Comparison of ENCODE assay signal across 8 mouse cellular contexts in the genomic region with DNA sequence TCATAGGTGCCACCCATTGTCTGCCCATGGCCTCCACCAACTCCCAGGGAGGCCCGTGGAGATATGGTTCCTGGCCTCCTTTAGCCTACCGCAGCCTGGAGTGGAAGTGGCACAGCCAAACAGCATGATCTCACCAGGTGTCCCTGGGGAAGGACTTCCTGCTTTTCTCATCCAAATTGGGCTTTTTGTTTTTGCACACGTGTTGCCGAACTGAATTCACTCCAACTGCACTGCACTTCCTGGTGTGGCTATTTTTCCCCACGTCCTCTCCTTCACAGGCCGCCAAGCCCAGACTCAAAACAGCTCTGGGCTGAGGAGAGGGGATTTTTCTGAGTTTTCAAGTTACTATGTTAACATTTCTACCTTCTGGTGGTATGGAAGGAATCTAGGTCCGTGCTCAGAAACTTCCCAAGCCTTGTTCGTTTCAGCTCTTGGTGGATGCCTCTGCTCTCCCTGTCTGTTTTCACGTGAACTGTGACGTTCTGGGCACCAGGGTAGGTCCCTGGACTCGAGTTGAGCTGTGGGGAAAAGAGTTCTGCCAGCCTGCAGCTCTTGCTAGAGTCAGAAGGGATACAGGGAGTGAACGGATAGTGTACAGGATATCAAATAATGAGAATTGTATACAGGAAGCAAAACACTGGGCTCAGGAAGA. TPM values are rescaled to one million over a fixed set of nuclear protein-coding genes. Genes with fewer than 3 reads are reported as not detected.
DNase-seq lines count a peak whose midpoint lies in the region; ATAC-seq and TF ChIP-seq lines count a peak whose summit lies in the region.

No protein-coding gene starts in this region.

- H3K4me3 ChIP-seq in heart, postnatal 0 days (ENCODE audit: low read depth, low read length) = no peak overlapping the region

- TF ChIP-seq CTCF in heart, postnatal 0 days (IDR thresholded peaks at IDR 0.05; ENCODE audit: low read depth) = no peak

- peak; percentile 56 for DNase-seq in adrenal gland, postnatal 10 days
- no peak for DNase-seq in adrenal gland, postnatal 4 days (ENCODE audit: low spot score in 2 of 2)
- peak; percentile 64 for DNase-seq in heart, postnatal 0 days (ENCODE audit: low spot score)
- DNase-seq in kidney, postnatal 36 days = peak; percentile 56 to 66
- DNase-seq in cerebellum, postnatal 14 days = no peak
- DNase-seq in left cerebral cortex, adult 11 months (ENCODE audit: low spot score) = no peak
- no peak for DNase-seq in thymus, postnatal 0 days (ENCODE audit: low spot score)

- H3K27me3 ChIP-seq in heart, postnatal 0 days (ENCODE audit: control insufficient read depth, insufficient read depth, low read length) = no peaks in the 10 kb centered on the region

- peaks cover 18% of the 10 kb centered on the region for H3K36me3 ChIP-seq in heart, postnatal 0 days (replicated peaks; ENCODE audit: control insufficient read depth, insufficient read depth, low read length)

- no peaks in the 10 kb centered on the region for H3K9me3 ChIP-seq in heart, postnatal 0 days (replicated peaks; ENCODE audit: control insufficient read depth, low read length)

- WGBS in heart, postnatal 0 days = 9% methylated on average over 12 of the region's 12 CpGs

- H3K4me1 ChIP-seq in heart, postnatal 0 days (ENCODE audit: control insufficient read depth, insufficient read depth) = peaks cover 74% of the 10 kb centered on the region

- peak overlapping the region; percentile 32; the same call in 1 of the 2 replicates for H3K9ac ChIP-seq in heart, postnatal 0 days (replicated peaks; ENCODE audit: low read depth, low read length)

- peak overlapping the region; percentile 98 for H3K27ac ChIP-seq in heart, postnatal 0 days (ENCODE audit: low read depth)

- H3K4me2 ChIP-seq in heart, postnatal 0 days (ENCODE audit: low read depth, low read length) = peak overlapping the region; percentile 3; the same call in 1 of the 2 replicates

- peak; percentile 31; the same call in 1 of the 2 replicates for TF ChIP-seq EP300 in heart, postnatal 0 days (IDR thresholded peaks at IDR 0.05; ENCODE audit: low read depth)

- ATAC-seq in activated CD4-positive, CD25-positive, alpha-beta regulatory T cell, adult 4 months = peak; percentile 27
- ATAC-seq in heart, postnatal 0 days (ENCODE audit: insufficient read depth, low read depth) = peak; percentile 1; the same call in 1 of the 2 replicates

RNA-seq across cellular contexts. Expression of a gene that starts 13.1 kb away (rescaled TPM):
- 10 to 100 TPM; 15.5 to 25.3 TPM for total RNA-seq in adrenal gland, postnatal 10 days (2021)
- 10 to 100 TPM; 22.4 to 25.8 TPM for total RNA-seq in adrenal gland, postnatal 4 days (2021)
- polyA plus RNA-seq in activated CD4-positive, CD25-positive, alpha-beta regulatory T cell, adult 4 months (2017; shearing (Covaris generic)) = 10 to 100 TPM; 74.6 to 85.8 TPM
- total RNA-seq in heart, postnatal 0 days (2014; rRNA removed; ENCODE audit: low replicate concordance) = 59.8 and 67.9 TPM in 2 replicates
- polyA plus RNA-seq in heart, postnatal 0 days (2015; fragmentation: Nextera tagmentation; extraction: Ambion mirVana) = 10.1 and 15.8 TPM in 2 replicates
- polyA plus RNA-seq in thymus, postnatal 0 days (2015; fragmentation: Nextera tagmentation; extraction: Ambion mirVana) = 6.5 and 6.7 TPM in 2 replicates

RNA-seq across cellular contexts. Expression of a gene that starts 16.8 kb away (rescaled TPM):
- 1 to 10 TPM; 4.0 to 4.6 TPM for total RNA-seq in adrenal gland, postnatal 10 days (2021)
- 1 to 10 TPM; 6.1 to 8.2 TPM for total RNA-seq in adrenal gland, postnatal 4 days (2021)
- polyA plus RNA-seq in activated CD4-positive, CD25-positive, alpha-beta regulatory T cell, adult 4 months (2017; shearing (Covaris generic)) = 10 to 100 TPM; 19.9 to 53.2 TPM
- total RNA-seq in heart, postnatal 0 days (2014; rRNA removed; ENCODE audit: low replicate concordance) = 1.8 and 2.8 TPM in 2 replicates
- polyA plus RNA-seq in heart, postnatal 0 days (2015; fragmentation: Nextera tagmentation; extraction: Ambion mirVana) = 3.6 and 3.9 TPM in 2 replicates
- polyA plus RNA-seq in thymus, postnatal 0 days (2015; fragmentation: Nextera tagmentation; extraction: Ambion mirVana) = 9.7 and 9.8 TPM in 2 replicates

Comparison
In these comparisons a context has a peak if more than half of its experiments do, and no peak if none do; other contexts are left out.
1. DNase-seq: peak in adrenal gland, postnatal 10 days (single experiment), heart, postnatal 0 days (single experiment) and kidney, postnatal 36 days (2 of 2); none in adrenal gland, postnatal 4 days (0 of 2), cerebellum, postnatal 14 days (0 of 2), left cerebral cortex, adult 11 months (single experiment) and thymus, postnatal 0 days (single experiment).